Mouse (Mus musculus) macrophage (primary cell): Measurements from ENCODE around the gene Dennd1b. TPM values are rescaled to one million over a fixed set of nuclear protein-coding genes. Genes with fewer than 3 reads are reported as not detected.

Experiments
- H3K27ac ChIP-seq: fragments of 350-480 bp; formaldehyde crosslinking; 2 replicates; pipeline ENCODE4 v1.9.0; 2021
- H3K36me3 ChIP-seq: fragments of 350-480 bp; formaldehyde crosslinking; 2 replicates; pipeline ENCODE4 v1.9.0; 2021; ENCODE audit errors: inconsistent target
- H3K4me3 ChIP-seq: fragments of 350-480 bp; formaldehyde crosslinking; 2 replicates; pipeline ENCODE4 v1.9.0; 2021; ENCODE audit errors: inconsistent target
- H3K79me2 ChIP-seq: fragments of 350-480 bp; formaldehyde crosslinking; 2 replicates; pipeline ENCODE4 v1.9.0; 2021; ENCODE audit errors: inconsistent target
- WGBS: methylation state at CpG from one replicate; pipeline ENCODE4 v1.1.7; 2026; ENCODE audit warnings: inconsistent platforms; ENCODE audit not compliant: missing documents; 5-methylcytosine and 5-hydroxymethylcytosine counted together
- polyA plus RNA-seq: library from polyadenylated mRNA; stranded (reverse); fragments of 250-400 nt; gene quantifications from 3 replicates; pipeline ENCODE4 v1.2.4, GENCODE M21; 2018; ENCODE audit warnings: inconsistent platforms

The Dennd1b gene
- polyA plus RNA-seq, 1 experiment from 2014 or later, result 13.8 TPM

DNA sequence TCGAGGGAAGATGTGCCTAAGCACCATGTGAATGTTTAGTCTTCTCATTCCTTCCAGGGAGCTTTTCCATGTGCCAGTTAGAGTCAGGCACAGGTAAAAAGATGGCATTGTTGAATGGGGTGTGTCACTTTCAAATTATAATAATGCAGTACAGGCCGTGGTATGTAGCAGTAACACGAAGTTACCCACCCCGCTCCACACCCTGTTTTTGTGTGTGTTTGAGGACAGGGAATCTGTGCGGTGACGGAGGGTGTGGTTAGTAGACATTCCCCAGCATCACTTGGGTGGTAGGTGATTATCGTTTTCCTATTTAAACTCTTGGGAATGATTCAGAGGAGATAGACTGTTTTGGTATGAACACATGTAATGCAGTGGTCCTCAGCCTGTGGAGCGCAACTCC, 11.6 kb downstream of the Dennd1b start:
- Histone ChIP-seq H3K79me2 (peaks cover 92% of the 10 kb centered on the region), H3K4me3 (no peak overlapping the region), H3K36me3 (no peaks in the 10 kb centered on the region), H3K27ac (0 out of 2 replicates have a peak overlapping the region, but pooled peaks have one; percentile 42)
- 97% methylated on average over 8 of the region's 8 CpGs for WGBS

DNA sequence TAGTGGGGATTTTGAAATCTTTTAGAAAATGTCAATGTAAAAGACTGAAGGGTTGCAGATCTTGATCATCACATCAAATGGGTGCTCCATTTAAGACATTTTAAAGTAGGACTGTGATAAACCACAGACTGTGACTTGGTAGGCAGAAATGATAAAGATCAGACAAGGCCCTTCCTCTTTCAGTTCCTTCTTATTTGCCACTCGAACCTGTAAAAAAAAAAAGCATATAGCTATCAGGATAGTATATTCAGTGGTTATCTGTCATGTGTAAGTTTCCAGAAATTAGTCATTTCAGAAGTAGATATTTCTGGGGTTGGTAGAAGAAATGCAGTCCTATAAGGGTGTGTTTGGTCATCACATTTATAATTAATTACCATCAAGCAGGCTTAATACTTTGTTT, 12.7 kb downstream of the Dennd1b start:
- H3K27ac ChIP-seq, result peak overlapping the region; percentile 42
- peaks cover 90% of the 10 kb centered on the region for H3K79me2 ChIP-seq
- no peaks in the 10 kb centered on the region for H3K36me3 ChIP-seq
- WGBS, result 0% methylated on average over 1 of the region's 1 CpGs
- H3K4me3 ChIP-seq, result no peak overlapping the region

DNA sequence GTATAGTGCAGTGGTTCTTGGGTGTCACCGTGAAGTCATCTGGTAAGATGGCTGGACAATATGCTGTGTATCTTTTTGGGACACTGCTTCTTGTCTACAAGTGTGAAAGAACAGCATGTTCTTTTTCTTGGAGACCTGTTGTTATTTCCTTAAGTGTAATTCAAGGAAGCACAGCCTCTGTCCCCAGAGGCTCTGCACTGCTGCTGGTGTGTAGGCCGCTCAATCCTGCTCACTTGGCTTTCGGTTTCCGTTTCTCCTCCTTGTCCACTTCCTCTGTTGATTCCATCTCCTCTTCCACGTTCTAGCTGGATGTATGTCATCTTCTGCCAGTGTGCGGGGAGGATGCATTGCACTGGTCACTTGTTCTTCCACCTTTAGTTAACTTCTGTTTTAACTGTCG, 19.0 kb downstream of the Dennd1b start:
- 30% methylated on average over 7 of the region's 7 CpGs for WGBS
- Histone ChIP-seq H3K36me3 (no peaks in the 10 kb centered on the region), H3K4me3 (no peak overlapping the region), H3K27ac (peak overlapping the region; percentile 53), H3K79me2 (peaks cover 91% of the 10 kb centered on the region)

DNA sequence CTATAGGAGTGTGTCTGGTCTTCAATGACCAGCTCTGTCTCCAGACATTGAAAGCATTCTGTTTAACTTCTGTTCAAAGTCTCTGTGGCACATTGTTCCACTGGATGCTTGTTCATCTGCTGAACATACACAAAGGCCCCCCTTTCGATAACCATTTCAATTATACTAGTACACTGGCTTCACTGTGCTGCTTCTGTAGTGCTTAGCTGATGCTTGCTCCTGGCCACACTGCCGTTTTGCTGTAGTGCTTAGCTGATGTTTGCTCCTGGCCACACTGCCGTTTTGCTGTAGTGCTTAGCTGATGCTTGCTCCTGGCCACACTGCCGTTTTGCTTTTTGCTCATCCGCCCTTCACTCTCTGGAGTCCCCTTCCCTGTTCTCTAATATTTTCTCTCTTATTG, 19.4 kb downstream of the Dennd1b start:
- Histone ChIP-seq H3K36me3 (no peaks in the 10 kb centered on the region), H3K27ac (peak overlapping the region; percentile 53), H3K4me3 (no peak overlapping the region), H3K79me2 (peaks cover 91% of the 10 kb centered on the region)
- WGBS, result 62% methylated on average over 4 of the region's 5 CpGs

DNA sequence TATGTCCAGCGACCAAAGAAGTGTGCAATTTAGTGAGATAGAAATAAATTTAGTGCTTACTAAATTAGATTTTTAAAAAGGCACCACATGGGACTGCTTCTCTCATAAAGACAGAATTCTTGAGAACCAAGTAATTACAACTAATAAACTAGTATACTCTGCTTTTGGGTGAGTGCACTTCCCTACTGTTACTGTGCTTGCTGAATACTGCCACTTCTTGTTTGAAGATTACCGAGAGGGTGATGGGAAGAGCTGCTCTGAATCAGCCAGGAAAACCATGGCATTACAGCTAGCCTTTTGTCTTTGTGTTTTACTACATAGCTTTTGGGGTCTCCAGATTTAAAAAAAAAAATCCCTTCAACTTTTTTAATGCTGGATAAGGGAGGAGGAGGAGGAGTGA, 19.8 kb downstream of the Dennd1b start:
- Histone ChIP-seq H3K27ac (peak overlapping the region; percentile 53), H3K36me3 (no peaks in the 10 kb centered on the region), H3K4me3 (no peak overlapping the region), H3K79me2 (peaks cover 91% of the 10 kb centered on the region)
- WGBS, result 73% methylated on average over 2 of the region's 2 CpGs

DNA sequence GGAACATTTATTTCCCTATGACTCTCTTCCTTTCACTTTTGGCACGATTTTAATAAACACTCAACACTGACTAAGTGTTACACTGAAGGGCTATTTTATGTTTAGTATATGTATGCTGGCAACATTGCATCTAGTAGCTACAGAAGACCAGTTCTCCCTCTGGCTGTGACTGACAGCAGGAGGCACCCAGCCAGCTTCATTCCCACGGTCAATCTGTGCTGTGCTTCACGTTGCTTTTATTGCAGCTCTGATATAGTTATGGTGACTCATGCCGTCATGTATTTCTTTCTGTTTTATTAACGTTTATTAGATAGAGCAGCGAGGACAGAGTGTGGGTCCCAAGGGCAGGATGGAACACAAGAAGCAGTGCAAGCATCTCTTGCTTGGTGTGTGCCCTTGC, 20.2 kb downstream of the Dennd1b start:
- WGBS, result 74% methylated on average over 6 of the region's 6 CpGs
- H3K79me2 ChIP-seq, result peaks cover 91% of the 10 kb centered on the region

DNA sequence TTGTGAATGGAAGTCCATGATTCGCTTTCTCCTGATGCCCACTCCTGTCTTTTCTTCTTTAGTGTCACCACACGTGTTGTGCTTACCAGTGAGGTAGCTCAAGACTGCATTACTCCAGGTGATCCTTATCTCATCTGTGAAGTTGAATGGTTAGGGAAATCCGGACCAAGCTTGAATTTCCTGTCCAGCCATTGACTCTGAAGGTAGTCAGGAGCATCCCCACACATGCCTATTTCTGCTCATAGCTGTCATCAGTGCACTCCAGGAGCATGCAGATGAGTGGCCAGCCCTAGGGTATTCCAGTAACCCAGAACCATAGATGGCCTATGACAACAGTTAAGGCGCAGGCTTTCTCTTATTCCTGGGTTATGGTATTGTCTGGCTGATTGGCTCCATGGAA, 20.9 kb downstream of the Dennd1b start:
- Histone ChIP-seq H3K79me2 (peaks cover 91% of the 10 kb centered on the region), H3K36me3 (no peaks in the 10 kb centered on the region), H3K4me3 (no peak overlapping the region), H3K27ac (no peak overlapping the region)
- 93% methylated on average over 4 of the region's 4 CpGs for WGBS

More for the DNA sequence above, 20.2 kb downstream of the Dennd1b start:
- Histone ChIP-seq H3K4me3 (no peak overlapping the region), H3K27ac (no peak overlapping the region), H3K36me3 (no peaks in the 10 kb centered on the region)

DNA sequence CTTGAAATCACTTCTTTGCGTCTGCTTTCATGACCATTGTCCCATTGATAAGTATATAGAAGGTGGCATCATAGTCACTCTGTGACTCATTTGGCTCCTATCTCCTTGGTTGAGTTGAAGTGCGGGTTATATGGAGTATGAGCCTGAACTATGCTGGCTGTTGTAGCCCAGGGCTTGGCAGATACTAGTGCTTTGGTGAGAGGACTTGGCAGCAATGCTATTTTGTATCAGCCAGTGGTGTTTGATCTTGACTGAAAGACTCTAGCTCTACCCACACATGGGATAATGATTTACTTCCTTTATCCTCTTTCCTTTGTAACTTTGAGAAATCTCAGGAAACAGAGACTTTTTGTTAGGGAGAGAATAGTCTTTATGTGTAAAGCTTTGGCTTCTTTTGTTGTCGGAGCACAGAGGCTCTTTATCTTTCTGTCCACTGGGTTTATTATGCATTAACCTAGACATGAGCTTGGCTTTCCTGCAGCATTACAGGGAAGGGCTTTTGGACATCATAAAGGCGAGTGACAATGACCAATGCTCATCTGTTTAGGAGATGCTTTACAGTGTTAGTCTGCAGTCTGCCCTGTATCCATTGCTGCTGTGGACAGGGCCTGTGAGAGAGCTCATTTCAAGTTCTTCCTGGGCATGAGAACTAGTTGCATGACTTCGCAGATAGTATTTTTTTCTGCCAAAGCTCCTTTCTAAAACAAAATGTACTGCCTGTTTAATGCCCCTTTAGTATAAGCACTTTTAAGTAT, 29.3 kb downstream of the Dennd1b start:
- Histone ChIP-seq H3K36me3 (no peaks in the 10 kb centered on the region), H3K27ac (no peak overlapping the region), H3K4me3 (no peak overlapping the region), H3K79me2 (peaks cover 96% of the 10 kb centered on the region)
- WGBS, result 96% methylated on average over 5 of the region's 5 CpGs

DNA sequence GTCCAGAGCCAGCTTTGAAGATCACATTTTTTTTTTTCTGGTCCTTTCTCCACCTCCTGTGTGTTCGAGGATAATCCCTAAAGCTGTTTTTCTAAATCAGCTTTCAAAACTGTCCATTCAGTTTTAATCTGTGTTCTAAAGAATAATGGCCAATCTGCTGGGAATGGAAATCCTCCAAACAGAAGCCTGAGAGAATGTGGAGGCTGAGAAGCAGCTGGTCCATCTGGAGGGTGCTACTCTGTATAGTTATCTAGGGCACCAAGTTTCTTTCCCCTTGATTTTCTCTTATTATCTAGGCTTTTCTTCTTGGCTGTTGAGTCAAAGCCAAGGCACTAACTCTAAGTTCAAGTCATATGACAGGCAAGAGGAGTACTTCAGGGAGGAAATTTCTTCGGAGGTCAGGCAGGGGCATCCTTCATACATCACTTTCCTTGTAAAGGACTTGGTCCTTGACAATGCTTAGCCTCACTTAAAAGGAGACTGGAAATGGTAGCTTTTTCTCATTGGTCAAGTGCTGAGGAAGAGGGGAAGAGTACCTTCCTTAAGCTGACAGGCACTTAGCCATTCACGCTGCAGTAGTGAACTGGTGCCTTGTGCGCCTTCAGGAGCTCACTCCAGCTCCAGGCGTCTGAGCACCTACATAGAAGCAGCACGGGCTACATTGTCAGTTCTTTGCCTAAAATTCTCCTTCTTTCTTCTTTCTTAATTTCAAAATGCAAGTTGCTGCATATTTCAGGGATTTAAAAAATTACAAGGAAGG, 32.6 kb downstream of the Dennd1b start:
- 96% methylated on average over 6 of the region's 6 CpGs for WGBS
- no peak overlapping the region for H3K27ac ChIP-seq
- no peaks in the 10 kb centered on the region for H3K36me3 ChIP-seq
- H3K4me3 ChIP-seq, result no peak overlapping the region
- peaks cover 88% of the 10 kb centered on the region for H3K79me2 ChIP-seq

DNA sequence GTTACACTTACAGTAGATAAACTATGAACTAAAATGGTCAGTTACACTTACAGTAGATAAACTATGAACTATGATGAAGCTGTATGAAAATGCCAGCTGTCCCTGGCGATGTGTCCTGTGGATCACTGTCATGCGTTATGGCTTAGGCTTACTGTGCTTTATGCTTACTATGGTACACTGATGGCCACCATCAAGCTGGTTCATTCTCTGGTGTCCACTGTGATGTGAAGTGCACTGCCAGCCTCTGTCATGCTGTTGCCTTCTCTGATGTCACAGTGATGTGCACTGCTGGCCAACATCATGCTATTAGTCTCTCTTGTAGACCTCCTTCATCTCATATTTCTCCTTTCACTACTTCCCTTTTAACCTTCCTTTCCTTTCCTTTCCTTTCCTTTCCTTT, 33.4 kb downstream of the Dennd1b start:
- no peak overlapping the region for H3K27ac ChIP-seq
- WGBS, result 95% methylated on average over 2 of the region's 2 CpGs
- no peaks in the 10 kb centered on the region for H3K36me3 ChIP-seq
- no peak overlapping the region for H3K4me3 ChIP-seq
- H3K79me2 ChIP-seq, result peaks cover 85% of the 10 kb centered on the region

DNA sequence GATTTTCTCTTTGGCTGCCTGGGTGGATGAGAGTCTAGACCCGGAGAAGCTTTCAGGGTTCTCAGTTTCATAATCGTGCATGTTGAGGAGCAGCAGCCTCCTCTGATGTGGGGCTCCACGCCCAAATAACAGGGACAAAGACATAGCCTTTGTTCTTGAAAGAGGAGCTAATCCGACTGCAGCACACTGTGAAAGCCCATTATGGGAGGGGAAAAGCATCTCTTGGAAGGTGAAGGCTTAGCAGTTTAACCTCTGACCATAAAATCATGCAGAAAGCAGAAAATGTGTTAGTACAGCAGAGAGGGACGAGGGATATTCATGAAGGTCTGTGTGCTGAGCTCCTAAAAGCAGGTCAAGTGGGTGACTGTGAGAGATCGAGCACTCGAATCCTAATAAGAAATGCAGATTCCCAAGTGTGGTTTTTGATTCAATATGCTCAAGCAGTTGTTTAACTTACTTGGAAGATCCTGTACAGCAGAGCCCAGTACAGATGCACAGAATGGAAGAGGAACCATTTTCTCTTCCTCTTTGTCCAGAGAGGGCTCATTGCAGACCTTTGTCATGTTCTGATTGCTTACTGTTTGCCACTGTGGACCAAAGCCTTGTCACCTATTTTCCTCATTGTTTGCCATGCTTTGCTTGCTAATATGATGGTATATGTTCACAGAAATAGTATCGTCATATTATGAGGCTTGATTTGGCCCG, 37.6 kb downstream of the Dennd1b start:
- no peak overlapping the region for H3K27ac ChIP-seq
- no peaks in the 10 kb centered on the region for H3K36me3 ChIP-seq
- WGBS, result 83% methylated on average over 9 of the region's 9 CpGs
- H3K79me2 ChIP-seq, result peaks cover 82% of the 10 kb centered on the region
- no peak overlapping the region for H3K4me3 ChIP-seq

DNA sequence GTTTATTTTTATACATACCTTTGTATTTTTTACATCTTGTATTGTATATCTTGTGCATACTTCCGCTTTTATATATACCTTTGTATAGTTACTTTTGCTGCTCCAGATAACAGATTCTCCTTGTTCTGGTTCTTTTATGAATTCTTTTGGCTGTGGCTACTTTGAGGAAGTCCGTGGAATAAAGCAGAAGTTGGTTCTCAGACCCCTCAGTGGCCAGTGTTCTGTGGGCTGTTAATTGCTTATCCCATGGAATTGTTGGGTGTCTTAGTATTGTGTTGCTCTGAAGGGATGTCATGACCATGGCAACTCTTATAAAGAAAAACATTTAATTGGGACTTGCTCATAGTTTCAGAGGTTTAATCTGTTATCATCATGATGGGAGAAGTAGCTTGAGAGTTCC, 40.3 kb downstream of the Dennd1b start:
- no peak overlapping the region for H3K4me3 ChIP-seq
- H3K36me3 ChIP-seq, result no peaks in the 10 kb centered on the region
- peaks cover 78% of the 10 kb centered on the region for H3K79me2 ChIP-seq
- no peak overlapping the region for H3K27ac ChIP-seq
- WGBS, result 40% methylated on average over 2 of the region's 2 CpGs

DNA sequence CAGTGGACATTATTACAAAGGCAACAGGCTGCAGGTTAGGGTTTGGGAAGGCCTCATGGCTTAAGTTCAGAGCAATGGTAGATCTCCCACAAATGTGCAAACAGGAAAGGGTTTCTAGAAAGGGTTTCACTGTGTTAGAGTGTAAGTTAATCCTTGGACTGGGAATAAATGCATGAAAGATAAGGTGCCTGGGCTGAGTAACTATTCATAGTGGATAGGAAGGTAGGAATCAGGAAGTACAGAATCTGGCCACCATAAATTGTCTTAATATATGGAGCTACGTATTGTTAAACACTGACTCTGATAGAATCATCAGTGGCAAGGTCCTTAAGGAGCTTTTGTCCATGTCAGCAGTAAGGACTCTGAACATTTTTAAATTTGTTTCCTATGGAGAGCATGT, 42.8 kb downstream of the Dennd1b start:
- 94% methylated on average over 1 of the region's 1 CpGs for WGBS
- no peak overlapping the region for H3K4me3 ChIP-seq
- no peak overlapping the region for H3K27ac ChIP-seq
- H3K36me3 ChIP-seq, result no peaks in the 10 kb centered on the region
- peaks cover 88% of the 10 kb centered on the region for H3K79me2 ChIP-seq

DNA sequence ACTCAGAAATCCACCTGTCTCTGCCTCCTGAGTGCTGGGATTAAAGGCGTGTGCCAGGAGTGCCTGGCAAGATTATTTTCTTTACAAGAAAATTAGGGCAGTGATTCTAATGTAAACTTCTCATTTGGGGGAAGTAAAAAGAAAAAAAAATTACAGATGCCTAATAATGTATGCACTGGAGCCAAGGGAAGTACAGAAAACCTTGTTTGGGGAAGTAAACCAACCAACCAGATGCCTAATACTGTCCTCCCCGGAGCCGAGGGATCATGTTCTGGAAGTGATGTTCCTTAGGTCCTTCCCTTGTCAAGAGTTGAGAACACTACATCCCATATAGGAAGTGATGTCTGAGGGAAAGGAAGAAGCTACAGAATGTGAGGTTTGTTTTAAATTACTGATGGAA, 44.2 kb downstream of the Dennd1b start:
- Histone ChIP-seq H3K36me3 (no peaks in the 10 kb centered on the region), H3K27ac (no peak overlapping the region), H3K79me2 (peaks cover 89% of the 10 kb centered on the region), H3K4me3 (no peak overlapping the region)
- WGBS, result 53% methylated on average over 3 of the region's 3 CpGs
